Mouse (Mus musculus): ENCODE results near the gene Capn13. TPM values are rescaled to one million over a fixed set of nuclear protein-coding genes. Genes with fewer than 3 reads are reported as not detected.

The Capn13 gene
- total RNA-seq, 2 experiments from 2014 or later: not detected

DNA sequence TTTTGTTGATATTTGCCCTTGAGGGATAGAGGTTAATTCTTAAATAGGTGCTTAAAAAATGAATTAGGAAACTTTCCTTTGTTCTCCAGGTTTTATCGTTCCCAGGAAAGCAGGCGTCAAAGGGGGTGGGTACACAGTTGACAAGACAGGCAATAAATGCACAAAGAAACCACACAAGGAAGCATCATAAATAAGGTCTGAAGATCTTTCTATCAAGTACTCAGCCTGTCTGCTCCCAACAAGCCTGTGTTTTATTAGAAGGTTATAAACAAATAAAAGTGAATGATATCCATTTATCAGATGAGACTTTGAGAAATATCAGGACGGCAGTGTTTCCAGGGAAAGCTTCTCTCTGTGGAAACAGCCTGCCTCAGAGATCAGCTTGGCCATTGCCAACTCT is 33.3 kb downstream of the Capn13 start:
- intact Hi-C loops (cut with DNase I): no loop called here
- no peak for DNase-seq (ENCODE audit: low spot score in 2 of 2)

DNA sequence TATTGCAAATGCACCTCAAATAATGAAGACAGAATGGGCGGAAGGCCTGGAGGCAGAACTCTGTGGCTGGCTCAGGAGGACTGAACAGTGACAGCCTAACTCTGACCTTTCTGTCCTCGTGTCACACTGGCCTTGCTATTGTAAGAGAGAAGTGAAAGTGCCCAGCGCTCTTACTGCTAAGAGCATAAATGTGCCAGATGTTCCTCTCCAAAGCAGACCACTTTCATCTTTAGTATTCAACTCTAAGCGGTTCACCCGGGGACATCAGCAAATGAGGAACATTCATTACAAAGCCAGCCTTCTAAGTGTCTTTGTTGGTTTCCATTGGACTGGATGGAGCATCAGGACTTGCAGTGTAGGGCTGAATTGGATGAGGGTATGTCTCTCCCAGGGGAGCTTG is 39.6 kb downstream of the Capn13 start:
- intact Hi-C loops (cut with DNase I): no loop called here
- no peak for DNase-seq (ENCODE audit: low spot score in 2 of 2)

DNA sequence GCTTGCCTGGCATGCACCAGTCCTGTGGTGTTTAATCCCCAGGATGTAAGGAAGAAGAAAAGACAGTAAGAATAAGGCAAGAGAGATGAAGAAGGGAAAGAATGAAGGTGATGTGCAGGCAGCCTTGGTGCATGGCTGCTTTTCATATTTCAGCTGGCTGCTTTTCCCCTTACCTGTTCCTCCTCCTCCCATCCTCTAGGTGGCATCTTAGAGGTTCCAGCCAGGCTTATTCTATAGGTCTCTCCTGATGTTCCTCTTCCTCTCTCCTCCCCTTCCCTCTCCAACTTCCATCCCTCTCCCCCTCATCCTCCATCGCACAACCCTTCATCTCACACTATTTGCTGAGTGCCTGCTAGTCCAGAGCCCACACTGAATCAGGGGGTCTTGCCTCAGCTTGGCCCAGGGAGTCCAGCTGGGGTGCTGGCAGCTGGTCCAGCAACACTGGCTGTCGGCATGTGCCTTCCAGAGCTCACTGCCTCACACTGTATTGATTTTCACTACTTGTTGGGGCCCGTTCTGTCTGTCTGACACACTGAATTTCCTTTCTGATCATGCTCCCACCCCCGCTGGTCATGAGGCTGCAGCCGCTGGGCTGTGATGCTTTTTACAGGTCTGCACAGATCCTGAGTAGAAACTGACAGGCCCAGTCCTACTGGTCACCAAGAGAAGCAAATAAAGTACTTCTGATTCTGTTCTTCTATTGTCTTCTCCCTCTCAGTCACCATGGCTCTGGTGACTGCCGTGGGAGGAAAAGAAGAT is 56.9 kb downstream of the Capn13 start:
- no peak for DNase-seq (ENCODE audit: low spot score in 2 of 2)
- intact Hi-C loops (cut with DNase I): no loop called here

DNA sequence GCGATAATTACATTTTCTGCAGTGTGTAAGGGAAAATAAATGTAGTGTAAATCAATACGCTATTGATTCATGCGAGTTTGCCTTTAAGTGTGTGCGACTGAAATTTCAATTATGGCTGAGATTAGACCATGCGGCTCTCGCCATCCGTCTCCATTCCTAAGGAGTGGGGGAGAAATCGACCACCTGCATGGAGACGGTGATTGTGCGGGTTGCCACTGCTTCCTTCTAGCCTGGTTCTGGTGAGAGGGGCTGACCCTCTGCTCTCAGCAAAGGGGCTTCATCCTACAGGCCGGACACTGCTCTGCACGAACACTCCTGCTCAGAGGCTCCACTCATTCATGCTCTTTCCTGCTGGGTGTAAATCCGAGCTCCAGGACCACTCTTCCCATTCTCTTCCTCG is 58.0 kb downstream of the Capn13 start:
- no peak for DNase-seq (ENCODE audit: low spot score in 2 of 2)
- intact Hi-C loops (cut with DNase I): no loop called here

DNA sequence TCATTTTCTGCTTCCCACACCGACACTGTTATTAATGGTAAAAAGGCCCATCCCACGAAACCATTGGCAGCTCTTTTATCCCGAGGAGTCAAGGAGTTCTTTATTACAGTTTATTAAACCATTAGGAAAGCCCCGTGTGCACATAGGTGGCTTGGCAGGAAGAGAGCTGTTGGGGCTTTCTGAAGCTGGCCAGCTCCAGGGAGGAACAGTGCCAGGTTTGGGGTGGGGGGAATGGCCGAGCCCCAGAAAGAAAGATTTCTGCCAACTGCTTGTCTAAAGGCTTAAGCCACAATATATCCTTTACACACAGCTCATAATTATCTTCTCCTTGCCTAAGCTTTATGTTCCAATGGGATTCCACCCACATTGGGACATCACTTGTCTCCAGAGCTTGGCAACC is 71.6 kb downstream of the Capn13 start:
- no peak for DNase-seq (ENCODE audit: low spot score in 2 of 2)
- intact Hi-C loops (cut with DNase I): no loop called here

DNA sequence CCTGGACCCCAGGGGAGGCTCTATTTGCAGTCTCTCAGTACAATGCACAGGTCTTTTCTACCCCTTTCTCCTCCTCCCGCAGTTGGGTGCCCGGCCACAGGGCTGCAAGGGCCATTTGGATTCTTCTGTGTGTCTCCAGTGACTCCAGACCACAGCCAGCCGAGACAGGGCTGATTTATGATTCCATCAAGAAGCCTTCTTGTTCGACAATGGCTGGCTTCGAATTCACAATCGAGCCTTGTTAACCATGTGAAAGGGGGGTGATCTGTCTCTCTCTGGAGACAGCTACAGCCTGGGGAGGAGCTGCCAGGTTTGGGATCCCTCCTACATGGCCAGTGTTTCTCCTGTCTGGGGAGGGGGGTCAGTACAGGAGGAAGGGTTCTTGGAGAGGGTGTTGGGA is 75.4 kb downstream of the Capn13 start:
- intact Hi-C loops (cut with DNase I): no loop called here
- no peak for DNase-seq (ENCODE audit: low spot score in 2 of 2)

DNA sequence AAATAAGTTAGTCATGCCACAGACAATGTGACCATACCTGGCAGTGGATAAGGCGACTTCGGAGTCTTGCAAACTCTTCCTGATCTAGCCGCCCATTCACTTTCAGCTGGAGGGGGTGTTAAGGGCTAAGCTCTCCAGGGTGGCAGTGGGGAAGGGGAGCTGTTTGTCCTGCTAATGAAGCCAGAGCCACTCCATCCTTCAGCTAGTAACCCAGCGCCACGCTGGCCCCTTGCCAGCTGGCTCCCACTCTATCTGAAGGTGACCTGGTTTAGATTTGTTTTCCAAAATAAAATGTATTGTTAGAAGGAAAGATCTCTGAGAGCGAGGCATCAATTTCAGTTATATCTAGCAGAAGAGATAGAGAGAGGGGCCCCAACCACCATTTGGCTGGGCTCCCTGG is 75.9 kb downstream of the Capn13 start:
- no peak for DNase-seq (ENCODE audit: low spot score in 2 of 2)
- intact Hi-C loops (cut with DNase I): no loop called here

DNA sequence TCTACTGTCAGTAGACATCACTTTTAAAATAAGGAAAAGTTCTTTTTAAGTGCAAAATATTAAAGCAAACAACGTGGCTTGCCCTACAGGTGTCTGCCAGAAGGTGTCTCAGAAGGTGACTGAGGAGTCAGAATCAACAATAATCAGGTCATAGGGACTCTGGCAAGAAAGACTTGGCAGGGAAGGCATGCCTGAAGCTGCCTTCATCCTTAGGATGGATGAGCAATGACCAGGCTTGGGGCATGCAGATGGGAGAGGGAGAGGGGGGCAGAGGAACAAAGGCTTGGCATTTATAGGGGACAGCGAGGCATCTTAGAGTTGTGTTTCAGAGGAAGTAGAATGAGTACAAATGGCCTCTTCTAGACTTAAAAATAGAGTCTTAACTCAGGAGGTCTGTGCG is 76.7 kb downstream of the Capn13 start:
- no peak for DNase-seq (ENCODE audit: low spot score in 2 of 2)
- intact Hi-C loops (cut with DNase I): no loop called here

DNA sequence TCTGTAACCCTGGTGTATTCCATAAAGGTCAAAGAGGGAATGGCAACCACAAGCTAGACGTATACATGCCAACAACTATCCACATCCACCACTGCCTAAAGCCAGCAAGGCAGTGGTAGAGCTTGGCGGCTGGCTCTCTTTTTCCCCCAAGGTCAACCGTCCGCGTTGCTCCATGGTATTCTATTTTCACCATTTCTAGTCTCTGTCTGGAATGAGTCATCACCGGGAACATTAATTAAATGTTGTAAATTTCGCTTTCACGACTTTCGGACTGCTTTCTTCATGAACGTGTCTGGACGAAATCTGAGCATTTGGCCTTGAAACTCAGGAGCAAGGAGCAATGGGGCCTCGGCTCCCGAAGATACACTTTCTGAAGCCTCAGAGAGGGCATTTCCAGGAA is 85.9 kb downstream of the Capn13 start:
- no peak for DNase-seq (ENCODE audit: low spot score in 2 of 2)
- intact Hi-C loops (cut with DNase I): no loop called here

DNA sequence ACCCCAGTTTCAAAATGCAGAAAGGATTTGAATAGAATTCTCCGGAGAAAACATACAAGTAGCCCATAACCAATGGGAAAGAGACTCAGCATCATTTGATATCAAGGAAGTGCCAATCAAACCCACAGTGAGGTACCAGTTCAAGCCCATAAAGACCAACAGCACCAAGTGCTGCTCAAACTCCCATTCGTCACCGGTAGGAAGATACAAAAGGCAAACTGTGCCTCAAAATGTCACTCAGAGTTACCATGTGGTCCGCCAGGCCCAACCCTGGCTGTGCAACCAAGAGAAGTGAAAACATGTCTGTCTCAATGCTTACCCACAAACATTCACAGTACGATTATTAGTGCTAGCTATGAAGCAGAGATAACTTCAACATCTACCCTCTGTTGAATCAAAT is 89.2 kb downstream of the Capn13 start:
- DNase-seq (ENCODE audit: low spot score in 2 of 2): no peak
- intact Hi-C loops (cut with DNase I): no loop called here

DNA sequence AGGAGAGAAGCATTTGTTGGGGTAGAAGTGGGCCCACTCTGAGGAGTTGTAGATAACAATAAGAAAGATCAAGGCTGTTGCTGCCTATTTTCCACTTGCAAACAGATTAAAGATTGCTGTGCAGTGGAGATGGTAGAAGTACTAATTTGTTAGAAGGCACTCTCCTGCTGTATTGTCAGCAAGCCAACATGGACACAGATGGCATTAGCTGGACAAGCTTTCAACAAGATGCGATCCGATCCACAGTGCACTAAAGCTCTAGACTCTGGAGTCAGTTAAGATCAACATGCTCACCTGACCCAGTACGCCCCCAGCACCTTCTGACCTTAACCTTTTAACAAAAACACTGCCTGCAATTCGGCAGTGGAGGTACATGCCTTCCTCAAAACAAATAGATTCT is 92.0 kb downstream of the Capn13 start:
- intact Hi-C loops (cut with DNase I): loop anchor here (10.0 kb wide), 2 partner anchors 176 to 406 kb away; partner anchors contain the start of gene Galnt14
- DNase-seq (ENCODE audit: low spot score in 2 of 2): no peak

DNA sequence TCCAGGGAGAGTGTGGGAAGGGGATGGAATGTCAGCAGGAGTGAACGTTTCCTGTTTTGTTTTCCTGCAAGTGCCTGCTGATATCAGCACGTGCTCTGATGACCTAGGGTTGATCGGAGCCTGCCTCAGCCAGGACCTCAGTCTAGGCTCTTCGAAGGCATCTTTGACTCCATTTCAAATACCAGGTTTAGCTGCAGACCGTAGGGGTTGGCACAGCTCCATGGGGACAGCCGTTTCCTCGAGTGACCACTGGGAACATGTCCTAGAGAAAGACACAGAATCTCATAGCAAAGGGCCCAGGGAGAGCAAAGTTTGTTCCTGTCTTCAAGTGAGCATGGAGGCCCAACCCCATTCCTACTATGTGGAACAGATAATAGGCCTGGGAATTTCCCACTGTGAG is 94.0 kb downstream of the Capn13 start:
- no peak for DNase-seq (ENCODE audit: low spot score in 2 of 2)

DNA sequence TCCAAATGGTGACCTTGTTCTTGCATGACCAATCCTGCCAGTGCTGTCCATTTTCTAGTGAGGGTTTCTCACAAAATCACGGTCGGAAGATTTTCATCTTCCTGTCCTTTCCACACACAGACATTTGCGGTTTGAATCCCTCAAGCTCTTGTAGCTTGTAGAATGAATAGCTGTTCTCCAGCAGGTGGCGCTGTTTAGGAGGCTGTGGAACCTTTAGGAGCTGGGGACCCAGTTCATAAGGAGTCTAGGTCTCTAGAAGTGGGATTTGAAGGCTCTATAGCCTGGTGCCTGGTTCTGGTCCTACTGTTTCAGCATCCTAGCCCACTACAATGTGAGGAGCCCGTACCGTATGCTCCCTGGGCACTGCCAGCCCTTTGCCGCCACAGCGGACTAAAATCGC is 95.0 kb downstream of the Capn13 start:
- DNase-seq (ENCODE audit: low spot score in 2 of 2): peak; percentile 36 to 71

More for the DNA sequence above, 94.0 kb downstream of the Capn13 start:
- intact Hi-C loops (cut with DNase I): loop anchor here (10.0 kb wide), 2 partner anchors 178 to 408 kb away; partner anchors contain the start of gene Galnt14

DNA sequence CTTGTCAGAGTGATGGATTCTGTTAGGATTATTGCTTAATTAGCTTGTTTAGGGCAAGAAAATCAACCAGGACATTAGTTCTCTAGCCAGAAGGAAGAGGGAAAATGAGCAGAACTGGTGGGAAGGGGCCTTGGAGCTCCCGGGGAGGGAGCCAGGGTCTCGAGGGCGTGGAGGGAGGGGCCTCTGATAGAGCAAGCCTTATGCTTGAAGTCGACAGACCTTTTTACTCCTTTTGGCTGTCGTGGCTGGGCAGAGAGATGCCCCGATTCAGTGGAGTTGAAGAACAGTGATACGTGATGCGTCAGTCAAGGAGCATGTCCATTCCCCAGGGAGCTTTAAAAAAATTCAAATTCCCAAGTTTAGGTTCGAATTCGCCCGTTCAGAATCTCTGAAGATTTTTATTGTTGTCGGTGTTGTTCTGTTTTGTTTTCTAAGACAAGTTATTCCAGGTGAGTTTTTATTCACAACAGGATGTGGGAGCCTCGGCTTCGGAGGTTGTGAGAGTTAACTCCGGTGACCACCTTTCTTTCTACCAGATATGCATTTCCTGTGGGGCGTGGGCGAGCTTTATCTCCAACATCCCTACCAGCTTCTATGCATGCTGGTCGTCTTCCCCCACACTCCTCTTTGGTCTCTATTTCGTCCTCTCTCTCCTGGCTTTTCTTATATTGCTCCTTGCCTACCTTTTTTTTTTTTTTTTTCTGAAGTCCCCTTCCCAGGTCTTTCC is 96.4 kb downstream of the Capn13 start:
- intact Hi-C loops (cut with DNase I): loop anchor here (5.0 to 10.0 kb wide), 3 partner anchors 181 to 411 kb away; partner anchors contain the start of gene Galnt14
- DNase-seq (ENCODE audit: low spot score in 2 of 2): no peak

More for the DNA sequence above, 95.0 kb downstream of the Capn13 start:
- intact Hi-C loops (cut with DNase I): loop anchor here (10.0 kb wide), 2 partner anchors 179 to 409 kb away; partner anchors contain the start of gene Galnt14

DNA sequence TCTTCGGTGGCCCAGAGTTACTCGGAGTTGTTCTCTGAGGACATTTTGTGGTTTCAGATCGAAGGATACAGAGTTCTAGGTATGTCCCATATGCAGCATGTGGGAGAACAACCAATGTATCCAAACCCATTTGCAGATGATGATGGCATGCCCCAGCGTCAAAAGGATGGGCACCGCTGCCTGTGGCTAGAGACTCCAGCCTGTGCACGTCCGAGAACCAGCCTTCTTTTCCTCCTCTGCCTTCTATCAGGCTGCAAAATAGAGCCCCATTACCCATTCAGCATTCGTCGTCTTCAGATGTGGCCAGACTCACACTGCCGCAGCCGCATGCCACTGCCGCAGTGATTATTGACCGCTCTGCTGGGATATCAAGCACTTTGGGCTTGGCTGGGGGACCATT is 97.0 kb downstream of the Capn13 start:
- no peak for DNase-seq (ENCODE audit: low spot score in 2 of 2)
- intact Hi-C loops (cut with DNase I): loop anchor here (2.0 to 10.0 kb wide), 4 partner anchors 181 to 501 kb away; partner anchors contain the start of genes Ehd3 and Galnt14

DNA sequence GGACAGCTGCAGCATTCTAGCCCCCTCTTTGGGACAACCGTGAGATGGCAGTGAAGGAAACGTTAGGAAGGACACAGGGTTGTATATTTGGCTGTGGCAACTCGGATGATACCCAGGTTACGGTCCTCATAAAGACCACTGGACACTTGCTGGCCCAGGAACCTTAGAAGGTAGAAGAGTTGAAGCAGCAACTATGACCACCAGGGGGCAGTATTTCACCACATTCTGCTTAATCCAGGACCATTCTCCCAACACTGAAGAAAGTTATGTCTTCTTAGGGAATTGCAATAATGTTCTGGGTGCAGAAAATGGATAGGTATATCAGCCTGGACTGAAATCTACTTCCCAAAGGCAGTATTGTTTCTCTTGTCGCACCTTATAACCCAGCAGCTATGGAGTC is 97.4 kb downstream of the Capn13 start:
- intact Hi-C loops (cut with DNase I): loop anchor here (2.0 to 10.0 kb wide), 4 partner anchors 182 to 502 kb away; partner anchors contain the start of genes Ehd3 and Galnt14
- DNase-seq (ENCODE audit: low spot score in 2 of 2): peak; percentile 75 to 89

DNA sequence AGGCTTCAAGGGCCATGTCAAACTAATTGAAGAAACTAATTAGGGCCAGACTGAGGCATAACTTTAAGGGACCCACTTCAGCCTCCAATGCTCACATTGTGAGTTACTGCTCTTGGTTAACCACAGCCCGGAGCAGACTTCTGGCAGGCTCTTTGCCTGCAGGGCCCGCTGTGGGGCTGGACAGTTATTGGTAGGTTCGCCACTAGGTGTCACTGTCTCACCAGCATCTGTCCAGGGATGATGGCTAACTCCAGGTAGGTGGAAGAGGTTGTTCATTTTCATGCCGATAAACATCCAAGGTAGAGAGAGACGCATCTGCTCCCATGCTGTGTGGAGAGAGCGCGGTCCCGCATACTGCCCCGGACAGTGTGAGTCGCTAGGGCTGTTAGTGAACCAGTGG is 98.6 kb downstream of the Capn13 start:
- DNase-seq (ENCODE audit: low spot score in 2 of 2): peak; percentile 64 to 80
- intact Hi-C loops (cut with DNase I): loop anchor here (1.0 to 10.0 kb wide), 6 partner anchors 183 to 580 kb away; partner anchors contain the start of genes Ehd3 and Galnt14

DNA sequence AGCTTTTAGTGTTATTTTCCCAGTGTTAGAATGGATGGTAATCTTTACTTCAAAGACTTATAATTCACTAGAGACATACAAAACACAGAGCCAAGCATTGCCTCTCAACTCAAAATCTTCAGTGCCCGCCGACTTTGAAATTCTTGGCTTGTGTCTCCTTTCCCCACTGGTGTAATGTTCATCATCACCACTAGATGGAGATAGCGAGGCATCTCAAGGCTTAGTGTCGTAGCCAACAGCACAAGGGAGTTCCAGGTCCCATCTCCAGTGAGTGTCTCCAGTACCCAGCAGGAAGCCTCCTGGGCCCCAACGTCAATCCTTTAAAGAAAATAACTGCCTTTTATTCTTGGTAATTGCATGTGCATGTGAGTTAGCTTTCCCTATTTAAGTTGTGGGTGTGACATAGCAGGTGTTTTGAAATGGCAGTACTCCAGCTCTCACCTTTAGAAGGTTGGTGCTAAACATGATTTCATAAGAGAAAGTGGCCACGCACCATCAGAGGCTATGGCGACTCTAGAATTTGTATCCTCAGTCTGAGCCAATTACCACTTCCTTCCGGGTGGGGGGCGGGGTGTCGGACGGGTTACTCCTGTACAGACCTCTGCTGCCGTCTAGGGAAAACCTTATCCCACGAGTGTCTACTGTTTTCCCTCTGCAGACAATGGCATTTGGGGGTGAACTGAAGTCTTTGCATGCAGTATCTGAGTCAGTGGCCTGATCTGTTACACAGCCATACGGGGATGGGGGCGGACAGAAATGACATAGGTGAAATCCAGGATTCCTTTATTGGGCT is 99.2 kb downstream of the Capn13 start:
- peak; percentile 88 to 91 for DNase-seq (ENCODE audit: low spot score in 2 of 2)
- intact Hi-C loops (cut with DNase I): loop anchor here (1.0 to 10.0 kb wide), 6 partner anchors 183 to 581 kb away; partner anchors contain the start of genes Ehd3 and Galnt14

DNA sequence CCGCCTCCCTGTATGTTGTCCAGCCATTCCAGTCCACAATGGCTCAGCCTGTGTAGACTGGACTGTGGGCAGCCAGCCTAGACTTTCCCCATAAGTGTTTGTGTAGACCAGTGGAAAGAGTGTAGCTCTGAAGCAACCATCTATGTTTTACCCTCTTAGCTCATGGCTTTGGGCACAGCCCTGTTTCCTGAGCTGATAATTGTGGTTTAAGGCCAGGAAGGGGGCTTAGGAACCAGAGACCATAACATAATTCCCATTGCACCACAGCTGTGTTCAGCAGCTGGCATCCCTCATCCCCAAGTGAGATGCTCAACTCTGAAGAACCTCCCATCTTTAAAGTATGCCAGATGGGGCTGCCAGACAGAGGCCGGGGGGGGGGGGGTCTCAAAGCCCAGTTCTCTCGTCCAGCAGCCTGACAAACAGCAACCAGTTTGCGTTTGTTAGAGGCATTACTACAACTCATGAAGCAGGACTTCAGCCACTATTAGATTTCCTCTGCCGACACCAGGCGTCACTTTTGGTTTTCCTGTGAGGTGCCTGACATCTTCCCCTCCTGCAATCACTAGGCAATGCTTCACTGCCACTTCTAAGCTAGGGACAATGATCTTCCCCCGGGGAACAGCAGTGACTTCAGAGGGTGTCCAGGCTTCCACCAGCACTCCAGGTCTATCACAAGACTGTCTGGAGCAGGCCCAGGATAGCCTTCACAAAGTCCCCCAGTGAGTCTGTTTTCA is 100.4 kb downstream of the Capn13 start:
- no peak for DNase-seq (ENCODE audit: low spot score in 2 of 2)
- intact Hi-C loops (cut with DNase I): loop anchor here (5.0 to 10.0 kb wide), 3 partner anchors 184 to 414 kb away; partner anchors contain the start of gene Galnt14

All from left cerebral cortex, postnatal 14 days (tissue).